Mouse (Mus musculus) ES-E14 (cell line): ENCODE measurements around the gene Lrba. TPM values are rescaled to one million over a fixed set of nuclear protein-coding genes. Genes with fewer than 3 reads are reported as not detected.

ENCODE experiments used
- DNase-seq: peaks from one replicate; pipeline ENCODE4 v3.0.0-alpha.2; 2013; ENCODE audit warnings: low read depth, low spot score
- H3K27ac ChIP-seq: 2 replicates; pipeline ENCODE4 v1.5.1; 2012; ENCODE audit warnings: low read depth, mild to moderate bottlenecking, low read length, moderate library complexity, mixed read lengths; ENCODE audit not compliant: poor library complexity, insufficient read depth, severe bottlenecking
- H3K36me3 ChIP-seq: 2 replicates; pipeline ENCODE4 v1.6.1; 2012; ENCODE audit warnings: mild to moderate bottlenecking, low read length, moderate library complexity, mixed read lengths; ENCODE audit not compliant: control insufficient read depth, poor library complexity, insufficient read depth, severe bottlenecking
- H3K4me1 ChIP-seq, 2 experiments: fragments of 150-350 bp in 1 of 2; sonication (generic) in 1 of 2; 2 replicates each; pipeline ENCODE4 v1.6.1; 2012; ENCODE audit warnings: low read length in 2 of 2, mild to moderate bottlenecking in 1 of 2, mixed read lengths in 1 of 2; ENCODE audit not compliant: control insufficient read depth in 2 of 2, insufficient read depth in 2 of 2, poor library complexity in 1 of 2
- H3K4me3 ChIP-seq, 2 experiments: fragments of 150-350 bp in 1 of 2; sonication (generic) in 1 of 2; 2 replicates each; pipeline ENCODE4 v1.5.1; 2012; ENCODE audit warnings: low read length in 2 of 2, low read depth in 1 of 2, mild to moderate bottlenecking in 1 of 2, mixed read lengths in 1 of 2; ENCODE audit not compliant: insufficient read depth in 1 of 2, poor library complexity in 1 of 2, severe bottlenecking in 1 of 2
- H3K9ac ChIP-seq: 2 replicates; pipeline ENCODE4 v1.6.1; 2012; ENCODE audit warnings: low read depth, mild to moderate bottlenecking, low read length, mixed read lengths; ENCODE audit not compliant: poor library complexity, insufficient read depth, severe bottlenecking
- H3K9me3 ChIP-seq: fragments of 150-350 bp; sonication (generic); 2 replicates; pipeline ENCODE4 v1.6.1; 2012; ENCODE audit warnings: low read depth, mild to moderate bottlenecking, low read length; ENCODE audit not compliant: control insufficient read depth, insufficient read depth
- CHD2 ChIP-seq: IDR thresholded peaks from 2 replicates; pipeline ENCODE4 v1.6.1; 2014; ENCODE audit warnings: mild to moderate bottlenecking, low read depth, low read length, inconsistent platforms
- HCFC1 ChIP-seq: IDR thresholded peaks from 2 replicates; pipeline ENCODE4 v1.6.1; 2012; ENCODE audit warnings: low read length, inconsistent platforms, borderline replicate concordance; ENCODE audit not compliant: insufficient read depth
- MAFK ChIP-seq: IDR thresholded peaks from 2 replicates; pipeline ENCODE4 v1.6.1; 2014; ENCODE audit warnings: mild to moderate bottlenecking, low read depth, low read length, inconsistent platforms; ENCODE audit not compliant: insufficient read depth
- ZC3H11A ChIP-seq: IDR thresholded peaks from 2 replicates; pipeline ENCODE4 v1.6.1; 2012; ENCODE audit warnings: low read depth, mild to moderate bottlenecking, inconsistent platforms, low read length, borderline replicate concordance
- ZNF384 ChIP-seq: IDR thresholded peaks from 2 replicates; pipeline ENCODE4 v1.6.1; 2012; ENCODE audit warnings: low read depth, low read length, inconsistent platforms
- in situ Hi-C, 2 experiments: fragments of 600-800 bp; cut with MboI; formaldehyde crosslinking; loops; one replicate each; pipeline ENCODE4 v1.15.1; 2025; ENCODE audit warnings: low sequenced_read_pairs in 2 of 2, inconsistent platforms in 1 of 2; ENCODE audit not compliant: unreplicated experiment in 2 of 2
- total RNA-seq: library from RNA; depleted of rRNA; stranded (reverse); fragments of 300-350 nt; gene quantifications from 2 replicates; pipeline ENCODE4 v1.2.3, GENCODE M21; 2012

The Lrba gene
- total RNA-seq, 1 experiment, result 14.7 TPM

DNA sequence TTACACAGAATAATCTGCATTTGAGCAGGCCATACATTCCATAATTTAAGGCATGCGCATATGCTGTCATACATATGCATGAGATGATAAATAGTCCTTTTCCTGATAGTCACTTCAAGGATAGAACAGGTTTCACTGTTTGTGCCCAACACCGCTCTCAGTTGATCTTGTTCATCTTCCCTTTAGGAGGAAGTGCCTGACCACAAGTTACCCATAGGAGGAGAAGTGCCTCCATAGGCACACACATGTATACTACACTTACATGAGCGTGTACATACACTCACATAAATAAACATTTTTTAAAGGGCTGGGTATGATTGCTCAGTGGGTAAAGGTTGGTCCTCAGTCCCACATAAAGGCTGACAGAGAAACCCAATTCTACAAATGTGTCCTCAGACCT is 22.0 kb upstream of the Lrba start:
- H3K9ac ChIP-seq, result no peak overlapping the region
- H3K36me3 ChIP-seq, result no peaks in the 10 kb centered on the region
- no peak for TF ChIP-seq MAFK
- no peak for TF ChIP-seq CHD2
- no peak for TF ChIP-seq ZC3H11A
- no peak for TF ChIP-seq HCFC1
- no peak for TF ChIP-seq ZNF384
- in situ Hi-C loops, result no loop called here
- H3K4me1 ChIP-seq, result no peaks in the 10 kb centered on the region
- H3K27ac ChIP-seq, result no peak overlapping the region
- no peak overlapping the region for H3K4me3 ChIP-seq
- H3K9me3 ChIP-seq, result no peaks in the 10 kb centered on the region
- DNase-seq, result no peak

DNA sequence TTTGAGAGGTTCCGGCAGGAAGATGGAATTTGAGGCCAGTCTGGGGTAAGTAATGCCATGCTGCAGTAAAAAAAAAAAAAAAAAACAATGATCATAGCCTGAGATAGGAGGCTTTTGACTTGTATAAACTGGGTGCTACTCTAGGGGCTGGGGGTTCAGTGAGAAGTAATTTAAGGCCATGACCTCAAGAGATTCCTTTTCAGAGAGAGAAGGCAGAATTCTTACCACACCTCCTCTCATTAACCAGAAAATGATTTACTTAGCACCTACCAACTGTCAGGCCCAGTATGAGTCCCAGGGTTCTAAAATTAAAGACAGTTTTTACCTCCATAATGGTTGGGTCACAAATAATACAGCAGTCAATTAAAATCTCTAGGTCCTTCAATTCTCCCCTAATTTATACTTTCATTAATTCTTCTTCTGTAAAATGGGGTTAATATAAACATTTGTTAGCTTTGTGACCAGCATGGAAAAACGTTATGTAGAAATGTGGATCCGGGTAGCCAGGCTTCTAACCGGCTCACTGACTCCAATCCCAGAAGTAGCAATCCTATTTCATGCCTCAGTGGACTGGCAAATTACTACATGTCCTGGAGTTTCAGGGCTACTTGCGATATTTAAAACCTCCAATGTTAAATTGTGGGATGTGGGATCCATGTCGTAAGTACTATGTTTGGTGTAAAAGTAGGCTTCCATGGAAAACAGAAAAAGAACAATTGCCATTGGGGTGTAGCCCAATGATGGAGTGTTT is 19.7 kb upstream of the Lrba start:
- in situ Hi-C loops, result no loop called here

DNA sequence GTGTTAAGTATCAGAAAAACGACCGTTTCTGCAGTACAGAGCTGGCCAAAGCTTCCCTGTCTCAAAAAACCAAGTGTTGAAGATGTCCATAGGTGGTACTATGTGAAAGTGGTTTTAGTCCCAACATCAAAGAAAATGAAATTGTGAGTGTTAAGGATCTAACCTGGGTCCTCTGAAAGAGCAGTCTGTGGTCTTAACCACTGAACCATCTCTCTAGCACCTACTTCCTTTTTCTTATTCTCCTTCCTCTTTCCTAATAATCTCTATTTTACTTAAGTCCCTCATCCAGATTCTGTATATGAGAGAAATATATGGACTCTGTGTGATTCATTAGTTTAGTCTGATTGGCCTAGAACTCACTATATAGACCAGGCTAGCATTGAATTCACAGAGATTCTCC is 17.9 kb upstream of the Lrba start:
- H3K9ac ChIP-seq, result no peak overlapping the region
- no peak overlapping the region for H3K27ac ChIP-seq
- in situ Hi-C loops, result no loop called here
- peaks cover 0 to 2% of the 10 kb centered on the region in 2 experiments; a peak in 2 of 4 replicates for H3K4me1 ChIP-seq
- no peaks in the 10 kb centered on the region for H3K36me3 ChIP-seq
- H3K9me3 ChIP-seq, result no peaks in the 10 kb centered on the region
- no peak for TF ChIP-seq HCFC1
- TF ChIP-seq ZNF384, result no peak
- TF ChIP-seq ZC3H11A, result no peak
- TF ChIP-seq CHD2, result no peak
- no peak overlapping the region for H3K4me3 ChIP-seq
- no peak for DNase-seq

More for the DNA sequence above, 19.7 kb upstream of the Lrba start:
- no peak for TF ChIP-seq CHD2
- TF ChIP-seq ZC3H11A, result no peak
- TF ChIP-seq MAFK, result no peak
- no peak for TF ChIP-seq ZNF384
- no peak for TF ChIP-seq HCFC1
- H3K4me1 ChIP-seq, result peaks cover 0 to 2% of the 10 kb centered on the region in 2 experiments; a peak in 2 of 4 replicates
- no peak for DNase-seq
- H3K4me3 ChIP-seq, result no peak overlapping the region
- H3K9ac ChIP-seq, result no peak overlapping the region
- no peaks in the 10 kb centered on the region for H3K9me3 ChIP-seq
- no peak overlapping the region for H3K27ac ChIP-seq
- no peaks in the 10 kb centered on the region for H3K36me3 ChIP-seq

DNA sequence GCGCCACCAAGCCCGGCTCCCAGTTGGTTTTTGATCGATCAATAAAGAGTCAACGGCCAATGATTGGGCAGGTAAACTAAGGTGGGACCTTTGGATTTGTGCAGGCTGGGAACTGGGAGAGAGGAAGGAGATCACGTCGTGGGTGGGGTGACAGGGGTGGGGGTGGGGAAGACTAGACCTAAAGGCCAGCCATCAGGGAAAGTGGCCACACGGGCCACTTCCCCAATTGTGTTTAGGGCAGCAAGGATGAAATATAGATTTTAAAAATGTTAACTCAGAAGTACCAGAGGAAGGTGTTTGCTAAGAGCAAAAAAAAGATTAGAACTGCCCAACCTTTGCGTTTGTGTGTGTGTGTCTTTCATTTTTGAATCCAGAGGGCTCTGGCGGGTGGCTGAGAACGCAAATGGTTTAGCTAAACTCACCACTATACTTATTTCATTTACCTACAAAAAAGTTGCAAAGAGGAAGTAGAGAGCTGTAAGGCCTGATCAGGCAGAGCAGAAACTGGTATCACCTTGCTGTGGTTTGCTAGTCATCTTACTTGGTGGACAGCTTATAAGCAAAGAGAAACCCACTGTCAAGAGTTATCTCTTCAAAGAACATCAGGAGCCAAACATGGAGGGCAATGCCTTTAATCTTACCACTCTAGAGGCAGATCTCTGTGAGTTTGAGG is 14.1 kb upstream of the Lrba start:
- H3K9ac ChIP-seq, result no peak overlapping the region
- H3K36me3 ChIP-seq, result no peaks in the 10 kb centered on the region
- no peaks in the 10 kb centered on the region for H3K9me3 ChIP-seq
- no peak for TF ChIP-seq ZNF384
- TF ChIP-seq MAFK, result no peak
- no peak for TF ChIP-seq ZC3H11A
- TF ChIP-seq CHD2, result no peak
- no peak for TF ChIP-seq HCFC1
- H3K27ac ChIP-seq, result no peak overlapping the region
- H3K4me1 ChIP-seq, result peaks cover 0 to 2% of the 10 kb centered on the region in 2 experiments; a peak in 2 of 4 replicates
- in situ Hi-C loops, result no loop called here
- H3K4me3 ChIP-seq, result no peak overlapping the region
- no peak for DNase-seq
